ENCODE assay signal across 20 mouse cellular contexts in the genomic region with DNA sequence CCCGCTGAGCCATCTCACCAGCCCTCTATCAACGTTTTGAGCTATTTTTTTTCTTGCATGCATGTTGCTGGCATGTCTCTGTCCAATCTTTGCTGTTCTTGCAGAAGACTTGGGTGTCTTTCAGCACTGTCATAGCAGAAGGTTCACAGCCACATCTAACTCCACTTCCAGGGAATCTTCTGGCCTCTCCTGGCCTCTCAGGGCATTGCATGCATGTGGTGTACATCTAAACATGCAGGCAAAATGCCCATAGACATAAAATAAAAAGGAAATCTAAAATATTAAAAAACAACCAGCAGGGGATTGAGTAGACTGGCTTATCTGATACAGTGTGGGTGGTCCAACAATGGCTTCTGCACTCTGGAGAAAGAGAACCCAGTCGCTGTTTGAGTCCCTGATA.
A peak's percentile ranks its signal among the peaks of the same experiment; 100 is the strongest.
DNase-seq lines count a peak whose midpoint lies in the region; ATAC-seq and TF ChIP-seq lines count a peak whose summit lies in the region.
"Had no signal": no experiment of that assay in that cellular context is flagged by ENCODE, and none has a peak within 500 bp of the region (broad histone marks: within the 10 kb centered on the region; RNA-seq: fewer than 3 reads in every experiment).

No protein-coding gene starts in this region.

- intact Hi-C loops in left cerebral cortex, postnatal 14 days (cut with DNase I): no loop called here

- H3K4me2 ChIP-seq in hindbrain, postnatal 0 days (ENCODE audit: low read depth, low read length): no peak overlapping the region
- no peak overlapping the region for H3K4me2 ChIP-seq in lung, embryonic 14.5 days
- H3K4me2 ChIP-seq in stomach, postnatal 0 days (replicated peaks; ENCODE audit: low read depth): no peak overlapping the region
- H3K4me2 ChIP-seq: forebrain, embryonic 12.5 days; heart, embryonic 12.5 days; hindbrain, embryonic 15.5 days; limb, embryonic 13.5 days; liver, embryonic 15.5 days had no signal

- no peaks in the 10 kb centered on the region for H3K36me3 ChIP-seq in hindbrain, postnatal 0 days (ENCODE audit: insufficient read depth, low read length)
- no peaks in the 10 kb centered on the region for H3K36me3 ChIP-seq in hindbrain, embryonic 10.5 days
- H3K36me3 ChIP-seq in lung, embryonic 14.5 days (ENCODE audit: insufficient read depth): no peaks in the 10 kb centered on the region
- no peaks in the 10 kb centered on the region for H3K36me3 ChIP-seq in stomach, postnatal 0 days (ENCODE audit: control insufficient read depth, insufficient read depth, low read length)
- H3K36me3 ChIP-seq: forebrain, embryonic 12.5 days; hindbrain, embryonic 15.5 days; limb, embryonic 13.5 days; liver, embryonic 15.5 days had no signal

- H3K9me3 ChIP-seq in hindbrain, postnatal 0 days (ENCODE audit: low read length): no peaks in the 10 kb centered on the region
- no peaks in the 10 kb centered on the region for H3K9me3 ChIP-seq in hindbrain, embryonic 10.5 days
- H3K9me3 ChIP-seq in lung, embryonic 14.5 days (ENCODE audit: low read depth, low read length): no peaks in the 10 kb centered on the region
- no peaks in the 10 kb centered on the region for H3K9me3 ChIP-seq in stomach, postnatal 0 days (ENCODE audit: control insufficient read depth, low read length)
- H3K9me3 ChIP-seq: forebrain, embryonic 12.5 days; hindbrain, embryonic 15.5 days; limb, embryonic 13.5 days; liver, embryonic 15.5 days had no signal

- TF ChIP-seq EP300 in stomach, postnatal 0 days (optimal IDR thresholded peaks at IDR 0.05): no peak

- TF ChIP-seq CTCF in hindbrain, postnatal 0 days (IDR thresholded peaks at IDR 0.05; ENCODE audit: low read depth): peak; percentile 43; the same call in 1 of the 2 replicates
- peak; percentile 27; the same call in 1 of the 2 replicates for TF ChIP-seq CTCF in lung, embryonic 14.5 days (IDR thresholded peaks at IDR 0.05; ENCODE audit: low read depth)
- TF ChIP-seq CTCF in stomach, postnatal 0 days (IDR thresholded peaks at IDR 0.05; ENCODE audit: low read depth): peak; percentile 47

- DNase-seq in hindbrain, postnatal 0 days (ENCODE audit: low spot score): no peak
- DNase-seq in hindbrain, embryonic 10.5 days (ENCODE audit: low spot score): no peak
- DNase-seq in lung, embryonic 14.5 days: no peak
- DNase-seq in lung, adult 18-20 months: no peak
- DNase-seq in NIH3T3 (ENCODE audit: low read depth): peak; percentile 28
- DNase-seq in stomach, postnatal 0 days (ENCODE audit: low spot score): no peak
- DNase-seq in left cerebral cortex, postnatal 14 days (ENCODE audit: low spot score in 2 of 2): no peak
- DNase-seq: cerebellum, adult 2 months; gastrocnemius, postnatal 25 days; heart, postnatal 36 days; kidney, adult 11 months; kidney, postnatal 36 days; lung, postnatal 36 days; retina, postnatal 1 day; thymus, postnatal 14 days had no signal

- no peak overlapping the region for H3K27ac ChIP-seq in hindbrain, postnatal 0 days
- no peak overlapping the region for H3K27ac ChIP-seq in hindbrain, embryonic 10.5 days
- no peak overlapping the region for H3K27ac ChIP-seq in lung, embryonic 14.5 days (ENCODE audit: low read depth)
- H3K27ac ChIP-seq in stomach, postnatal 0 days (replicated peaks): no peak overlapping the region
- H3K27ac ChIP-seq: forebrain, embryonic 12.5 days; hindbrain, embryonic 15.5 days; limb, embryonic 13.5 days; liver, embryonic 15.5 days had no signal

- H3K27me3 ChIP-seq in hindbrain, postnatal 0 days (ENCODE audit: insufficient read depth, low read length): no peaks in the 10 kb centered on the region
- no peaks in the 10 kb centered on the region for H3K27me3 ChIP-seq in hindbrain, embryonic 10.5 days (ENCODE audit: insufficient read depth, poor library complexity, severe bottlenecking)
- no peaks in the 10 kb centered on the region for H3K27me3 ChIP-seq in lung, embryonic 14.5 days (ENCODE audit: insufficient read depth, low read length)
- no peaks in the 10 kb centered on the region for H3K27me3 ChIP-seq in stomach, postnatal 0 days (ENCODE audit: control insufficient read depth, insufficient read depth, low read length)
- H3K27me3 ChIP-seq: forebrain, embryonic 12.5 days; heart, embryonic 12.5 days; hindbrain, embryonic 15.5 days; limb, embryonic 13.5 days; liver, embryonic 15.5 days had no signal

- ATAC-seq in hindbrain, postnatal 0 days: no peak
- ATAC-seq in lung, embryonic 14.5 days (ENCODE audit: insufficient read depth): no peak
- no peak for ATAC-seq in stomach, postnatal 0 days (ENCODE audit: low FRiP score, low TSS enrichment)

- H3K9ac ChIP-seq in hindbrain, postnatal 0 days (replicated peaks; ENCODE audit: low read length): no peak overlapping the region
- H3K9ac ChIP-seq in lung, embryonic 14.5 days: no peak overlapping the region
- H3K9ac ChIP-seq in stomach, postnatal 0 days (ENCODE audit: low read length): no peak overlapping the region
- H3K9ac ChIP-seq: forebrain, embryonic 12.5 days; heart, embryonic 12.5 days; hindbrain, embryonic 15.5 days; limb, embryonic 13.5 days; liver, embryonic 15.5 days had no signal

- no peak overlapping the region for H3K4me3 ChIP-seq in hindbrain, postnatal 0 days (ENCODE audit: low read length)
- H3K4me3 ChIP-seq in hindbrain, embryonic 10.5 days: no peak overlapping the region
- no peak overlapping the region for H3K4me3 ChIP-seq in lung, embryonic 14.5 days (ENCODE audit: low read depth, low read length)
- no peak overlapping the region for H3K4me3 ChIP-seq in stomach, postnatal 0 days (ENCODE audit: low read depth, low read length)
- H3K4me3 ChIP-seq: forebrain, embryonic 12.5 days; heart, embryonic 12.5 days; hindbrain, embryonic 15.5 days; limb, embryonic 13.5 days; liver, embryonic 15.5 days had no signal

- no peaks in the 10 kb centered on the region for H3K4me1 ChIP-seq in hindbrain, postnatal 0 days (ENCODE audit: insufficient read depth, low read length)
- peaks cover 9% of the 10 kb centered on the region for H3K4me1 ChIP-seq in hindbrain, embryonic 10.5 days (replicated peaks)
- H3K4me1 ChIP-seq in lung, embryonic 14.5 days (ENCODE audit: insufficient read depth): no peaks in the 10 kb centered on the region
- H3K4me1 ChIP-seq in stomach, postnatal 0 days (replicated peaks; ENCODE audit: control insufficient read depth, insufficient read depth): no peaks in the 10 kb centered on the region
- H3K4me1 ChIP-seq: hindbrain, embryonic 15.5 days; liver, embryonic 15.5 days had no signal

- 67% methylated on average over 3 of the region's 3 CpGs for WGBS in hindbrain, postnatal 0 days
- 71% methylated on average over 3 of the region's 3 CpGs for WGBS in hindbrain, embryonic 10.5 days
- WGBS in lung, embryonic 14.5 days: 59% methylated on average over 3 of the region's 3 CpGs
- 69% methylated on average over 3 of the region's 3 CpGs for WGBS in stomach, postnatal 0 days
